Mouse (Mus musculus) thymus, adult 2 months (tissue): ENCODE measurements around the gene Gsta4. TPM values are rescaled to one million over a fixed set of nuclear protein-coding genes. Genes with fewer than 3 reads are reported as not detected.
"Not testable (repeated sequence)": the region's sequence is repeated elsewhere in the genome, so short reads cannot be mapped to it uniquely, and the experiment has no call there.

Experiments used
- DNase-seq: peaks from one replicate; pipeline ENCODE4 v3.0.0; 2021
- H3K27ac ChIP-seq: fragments of 200-500 bp; 2 replicates; pipeline ENCODE4 v1.5.1; 2012; ENCODE audit warnings: low read length, control low read depth; ENCODE audit not compliant: control insufficient read depth, insufficient read depth
- H3K27me3 ChIP-seq: fragments of 200-500 bp; 2 replicates; pipeline ENCODE4 v1.6.1; 2012; ENCODE audit warnings: mild to moderate bottlenecking, low read length, moderate library complexity, mixed read lengths; ENCODE audit not compliant: control insufficient read depth, insufficient read depth
- H3K36me3 ChIP-seq: fragments of 200-500 bp; 2 replicates; pipeline ENCODE4 v1.6.1; 2012; ENCODE audit warnings: mild to moderate bottlenecking, low read length, moderate library complexity; ENCODE audit not compliant: control insufficient read depth, insufficient read depth
- H3K4me1 ChIP-seq: fragments of 200-500 bp; replicated peaks from 2 replicates; pipeline ENCODE4 v1.6.1; 2012; ENCODE audit warnings: low read length; ENCODE audit not compliant: control insufficient read depth, insufficient read depth
- H3K4me3 ChIP-seq: fragments of 200-500 bp; 2 replicates; pipeline ENCODE4 v1.5.1; 2012; ENCODE audit warnings: mild to moderate bottlenecking, low read length, control low read depth, moderate library complexity; ENCODE audit not compliant: control insufficient read depth, insufficient read depth
- CTCF ChIP-seq: fragments of 200-500 bp; IDR thresholded peaks from 2 replicates; pipeline ENCODE4 v1.5.1; 2012; ENCODE audit warnings: mild to moderate bottlenecking, control low read depth, low read length, moderate library complexity, borderline replicate concordance; ENCODE audit not compliant: control insufficient read depth, poor library complexity, insufficient read depth; ENCODE audit errors: extremely low read depth
- POLR2A ChIP-seq: fragments of 200-500 bp; IDR thresholded peaks from 2 replicates; pipeline ENCODE4 v1.6.1; 2012; ENCODE audit warnings: mild to moderate bottlenecking, low read length, control low read depth, moderate library complexity; ENCODE audit not compliant: control insufficient read depth, poor library complexity, insufficient read depth; ENCODE audit errors: extremely low read depth
- WGBS: fragments of 180-500 bp; shearing (Covaris S2); methylation state at CpG from one replicate; pipeline ENCODE4 v1.1.7; 2018; 5-methylcytosine and 5-hydroxymethylcytosine counted together
- polyA plus RNA-seq: library from polyadenylated mRNA; depleted of rRNA; stranded (reverse); fragments of >200 nt; gene quantifications from 2 replicates; pipeline ENCODE4 v1.2.3, GENCODE M21; 2012

The Gsta4 gene
- polyA plus RNA-seq, 1 experiment, result 7.9 TPM

DNA sequence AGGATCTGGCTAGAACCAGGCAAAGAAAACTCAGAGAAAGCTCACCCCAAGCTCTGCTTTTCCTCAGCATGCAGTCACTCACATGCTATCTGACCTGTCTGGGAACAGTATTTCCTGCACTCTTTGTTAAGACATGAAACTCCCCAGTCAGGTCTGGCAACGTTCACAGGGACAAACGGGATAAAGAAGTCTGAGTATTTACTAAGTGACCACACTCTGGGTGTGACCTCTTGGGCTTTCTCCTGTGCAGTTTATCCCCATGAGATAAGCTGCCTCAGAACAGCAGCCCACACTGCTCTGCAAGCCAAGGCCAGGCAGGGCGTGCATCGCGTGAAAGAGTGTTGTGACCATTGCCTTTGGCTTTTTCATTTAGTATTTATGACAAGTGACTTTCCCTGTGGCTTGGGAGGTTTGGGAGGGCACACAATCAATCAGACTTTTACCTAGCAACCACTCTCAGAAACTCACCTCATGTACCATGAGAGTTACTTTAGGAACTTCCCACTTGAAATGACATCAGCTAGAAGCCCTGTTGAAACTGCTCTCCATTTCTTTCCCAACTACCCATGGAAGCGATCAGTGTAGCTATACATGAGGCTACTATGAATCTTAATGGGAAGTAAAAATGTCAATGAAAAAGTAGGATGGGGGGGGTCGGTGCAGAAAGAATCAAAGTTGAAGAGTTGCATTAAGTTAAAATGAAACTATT lies 29.9 kb downstream of the Gsta4 start:
- Histone ChIP-seq H3K4me3 (no peak overlapping the region), H3K27ac (no peak overlapping the region), H3K4me1 (no peaks in the 10 kb centered on the region), H3K27me3 (no peaks in the 10 kb centered on the region), H3K36me3 (no peaks in the 10 kb centered on the region)
- TF ChIP-seq POLR2A, result no peak
- no peak for TF ChIP-seq CTCF
- WGBS, result 76% methylated on average over 7 of the region's 7 CpGs
- DNase-seq, result no peak

DNA sequence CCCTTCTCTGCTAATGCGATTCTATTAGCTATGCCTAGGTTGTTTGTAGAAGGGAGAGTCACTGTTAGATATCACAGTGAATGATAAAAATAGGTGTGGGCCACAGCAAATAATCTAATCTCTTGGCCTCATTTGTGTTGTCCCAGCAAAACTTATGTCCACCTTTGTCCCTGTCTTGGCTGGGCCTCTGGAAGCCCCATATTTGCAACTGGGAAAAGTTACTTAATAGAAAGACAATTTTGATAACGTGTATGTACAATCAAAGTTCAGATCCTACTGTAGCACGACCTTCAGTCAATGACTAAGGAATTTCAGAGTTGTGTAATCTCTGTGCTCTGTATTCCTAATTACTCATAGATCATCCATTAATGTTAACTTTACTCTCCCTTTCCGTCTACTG lies 34.5 kb downstream of the Gsta4 start:
- H3K36me3 ChIP-seq, result no peaks in the 10 kb centered on the region
- H3K27me3 ChIP-seq, result no peaks in the 10 kb centered on the region
- no peak overlapping the region for H3K4me3 ChIP-seq
- no peaks in the 10 kb centered on the region for H3K4me1 ChIP-seq
- 84% methylated on average over 4 of the region's 4 CpGs for WGBS
- no peak for DNase-seq
- no peak for TF ChIP-seq POLR2A
- no peak for TF ChIP-seq CTCF
- no peak overlapping the region for H3K27ac ChIP-seq

DNA sequence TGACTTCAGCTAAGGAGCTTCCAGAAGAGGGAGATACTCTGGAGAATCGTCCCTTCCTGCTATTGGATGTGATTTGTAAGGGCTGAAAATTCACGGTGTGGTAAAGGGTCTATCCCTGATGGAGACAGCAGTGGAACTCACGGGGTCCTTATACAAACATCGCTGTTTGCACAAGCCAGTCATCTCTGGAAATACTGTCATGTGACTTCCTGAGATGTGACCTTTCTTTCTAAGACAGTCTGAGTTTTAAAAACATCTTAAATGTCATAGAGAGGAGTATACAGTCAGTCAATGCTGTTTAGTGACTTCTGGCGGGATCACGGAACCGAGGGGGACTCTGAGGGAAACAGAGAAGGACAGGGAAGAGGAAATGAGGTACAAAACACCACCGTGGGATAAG lies 40.0 kb downstream of the Gsta4 start:
- Histone ChIP-seq H3K36me3 (no peaks in the 10 kb centered on the region), H3K4me3 (no peak overlapping the region), H3K27me3 (no peaks in the 10 kb centered on the region), H3K4me1 (no peaks in the 10 kb centered on the region), H3K27ac (no peak overlapping the region)
- WGBS, result 62% methylated on average over 8 of the region's 8 CpGs
- no peak for DNase-seq
- TF ChIP-seq POLR2A (no peak), CTCF (no peak)

DNA sequence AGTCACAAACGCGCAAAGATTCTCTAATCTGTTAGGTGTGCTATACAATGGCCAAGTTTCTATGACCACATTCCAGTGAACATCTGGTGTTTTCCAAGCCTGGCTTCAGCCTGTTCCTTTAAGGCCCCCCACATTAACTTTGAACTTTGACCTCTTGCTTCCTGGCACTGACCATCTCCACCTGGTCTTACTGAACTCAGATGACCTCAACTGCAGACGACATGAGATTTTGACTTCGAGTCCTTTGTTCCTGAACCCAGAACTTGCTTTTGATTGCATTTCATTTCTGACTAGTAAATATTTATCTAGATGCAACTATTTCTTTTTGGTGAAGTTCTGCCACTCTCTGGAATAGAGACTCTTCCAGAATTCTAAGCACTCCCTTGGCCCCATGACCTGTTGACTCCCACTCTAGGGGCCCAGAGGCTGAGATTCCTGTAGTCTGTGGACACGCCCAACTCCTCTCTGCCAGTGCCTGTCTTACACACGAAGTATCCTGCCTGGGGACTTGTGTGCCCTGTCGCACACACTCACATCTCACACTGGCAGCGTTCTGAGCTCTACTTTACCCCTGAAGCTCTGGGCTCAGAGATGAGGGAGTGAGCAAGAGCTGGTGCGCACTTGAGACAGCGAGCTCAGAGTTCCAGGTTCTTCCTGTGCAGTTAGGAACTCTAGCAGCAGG lies 40.8 kb downstream of the Gsta4 start:
- no peak for TF ChIP-seq POLR2A
- TF ChIP-seq CTCF, result no peak
- H3K27ac ChIP-seq, result no peak overlapping the region
- H3K4me3 ChIP-seq, result no peak overlapping the region
- H3K27me3 ChIP-seq, result no peaks in the 10 kb centered on the region
- WGBS, result 90% methylated on average over 10 of the region's 10 CpGs
- no peaks in the 10 kb centered on the region for H3K36me3 ChIP-seq
- H3K4me1 ChIP-seq, result no peaks in the 10 kb centered on the region
- DNase-seq, result no peak

DNA sequence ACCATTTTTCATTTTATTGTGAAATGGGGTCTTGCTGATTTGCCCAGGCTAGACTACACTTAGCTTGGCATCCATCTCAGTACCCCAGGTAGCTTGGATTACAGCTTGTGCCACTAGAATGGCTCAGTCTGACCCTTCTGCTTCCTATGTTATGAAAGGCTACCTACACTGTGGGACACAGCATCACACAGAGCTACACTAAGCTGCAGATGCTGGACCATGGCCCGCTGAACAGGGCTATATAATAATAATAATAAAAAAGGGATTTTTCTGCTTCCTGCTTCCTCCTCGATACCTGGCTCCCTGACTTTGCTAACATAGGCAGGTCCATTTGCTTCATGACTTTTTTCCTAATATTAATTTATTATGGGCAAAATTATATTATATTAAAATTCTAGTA lies 41.8 kb downstream of the Gsta4 start:
- Histone ChIP-seq H3K27ac (no peak overlapping the region), H3K4me3 (no peak overlapping the region), H3K36me3 (no peaks in the 10 kb centered on the region), H3K4me1 (no peaks in the 10 kb centered on the region), H3K27me3 (no peaks in the 10 kb centered on the region)
- DNase-seq, result no peak
- TF ChIP-seq POLR2A, result no peak
- TF ChIP-seq CTCF, result no peak
- WGBS, result 97% methylated on average over 2 of the region's 2 CpGs

DNA sequence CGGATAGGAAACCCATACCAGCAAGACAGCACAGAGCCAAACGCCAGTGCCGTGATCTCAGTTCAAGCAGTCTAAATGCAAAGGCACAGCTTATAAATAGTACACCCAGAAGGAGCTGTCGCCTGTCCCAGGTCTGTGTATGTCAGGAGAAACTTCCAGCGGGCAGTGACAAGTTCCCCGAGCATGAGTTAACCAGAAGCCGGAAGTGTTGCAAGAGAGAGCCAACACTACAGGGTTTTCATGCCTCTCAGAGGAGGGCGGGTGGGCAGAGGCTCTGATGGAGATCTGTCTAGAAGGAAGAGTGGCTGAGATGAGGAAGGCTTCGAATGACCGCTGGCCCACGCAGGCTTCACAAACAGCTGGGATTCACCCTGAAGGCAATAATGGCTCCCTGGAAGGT lies 42.7 kb downstream of the Gsta4 start:
- TF ChIP-seq CTCF, result no peak
- no peak for TF ChIP-seq POLR2A
- Histone ChIP-seq H3K27ac (no peak overlapping the region), H3K4me1 (no peaks in the 10 kb centered on the region), H3K4me3 (no peak overlapping the region), H3K36me3 (no peaks in the 10 kb centered on the region), H3K27me3 (no peaks in the 10 kb centered on the region)
- no peak for DNase-seq
- WGBS, result 67% methylated on average over 11 of the region's 11 CpGs

DNA sequence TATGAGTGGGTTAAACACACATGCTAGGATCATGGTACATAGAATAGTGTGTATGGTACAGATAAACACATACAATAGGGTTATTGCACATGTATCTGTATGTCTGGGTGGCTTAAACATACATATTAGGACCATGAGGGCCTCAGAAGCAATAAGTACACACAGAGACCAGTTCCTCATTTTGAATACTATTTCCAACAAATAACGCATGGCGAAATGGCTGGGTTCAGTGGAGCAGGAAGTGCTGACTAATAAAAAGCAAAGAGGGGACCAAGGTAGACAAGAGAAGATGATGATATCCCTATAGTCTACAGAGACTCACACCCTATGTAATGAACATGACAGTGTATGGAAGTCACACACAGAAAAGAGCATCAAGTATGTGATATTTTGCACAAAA lies 45.5 kb downstream of the Gsta4 start:
- H3K27ac ChIP-seq, result no peak overlapping the region
- WGBS, result 73% methylated on average over 2 of the region's 2 CpGs
- no peaks in the 10 kb centered on the region for H3K4me1 ChIP-seq
- no peak for DNase-seq
- TF ChIP-seq CTCF, result no peak
- no peak for TF ChIP-seq POLR2A
- no peaks in the 10 kb centered on the region for H3K36me3 ChIP-seq
- no peak overlapping the region for H3K4me3 ChIP-seq
- no peaks in the 10 kb centered on the region for H3K27me3 ChIP-seq

DNA sequence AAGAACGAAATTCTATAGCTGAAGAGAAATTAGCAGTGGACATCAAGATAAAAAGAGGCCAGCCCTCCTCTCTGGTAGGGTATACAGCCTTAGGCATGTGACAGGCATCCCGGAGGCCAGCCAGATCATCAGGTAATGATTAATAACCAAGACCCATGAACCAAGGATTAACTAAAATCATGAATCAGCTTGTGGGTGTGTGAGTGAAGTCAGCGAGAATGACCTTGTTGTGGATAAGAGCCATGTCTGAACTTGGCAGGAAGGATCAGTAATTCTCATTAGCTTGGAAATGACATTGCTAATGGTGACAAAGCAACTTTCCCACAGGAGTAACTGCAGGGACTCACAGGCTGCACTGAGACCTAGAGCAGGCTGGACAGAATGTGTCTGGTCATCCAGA lies 47.1 kb downstream of the Gsta4 start:
- H3K27ac ChIP-seq, DNase-seq, H3K4me3 ChIP-seq, H3K27me3 ChIP-seq, H3K4me1 ChIP-seq, H3K36me3 ChIP-seq: not testable (repeated sequence)
- WGBS, result 93% methylated on average over 3 of the region's 3 CpGs

DNA sequence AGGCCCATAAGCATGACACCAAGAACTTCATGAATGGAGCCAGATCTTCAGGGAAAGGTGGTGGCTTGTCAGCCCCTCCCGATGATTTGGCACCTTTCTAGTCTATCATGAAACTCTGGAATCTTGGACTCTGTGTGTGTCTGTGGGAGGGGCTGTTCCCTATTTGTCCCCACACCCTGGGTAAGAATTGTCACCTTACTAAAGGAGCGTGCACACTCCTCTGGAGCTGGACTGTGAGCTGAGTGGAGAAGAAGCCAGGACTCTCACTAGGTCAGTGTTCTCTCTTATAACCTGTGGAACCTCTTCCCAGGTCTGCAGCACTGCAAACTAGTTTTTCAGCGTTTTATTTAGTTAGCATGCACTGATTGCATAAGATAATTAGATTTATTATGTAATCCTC lies 47.9 kb downstream of the Gsta4 start, which contains the start of gene Gsta1:
Gene Gsta1 (plus strand): TSS at position 196 of the 400 bp plus-strand sequence.
- H3K27ac ChIP-seq, H3K4me1 ChIP-seq, H3K36me3 ChIP-seq, H3K4me3 ChIP-seq, H3K27me3 ChIP-seq, DNase-seq: not testable (repeated sequence)
- WGBS, result 100% methylated on average over 2 of the region's 3 CpGs
